Mouse (Mus musculus): ENCODE measurements around the gene Mepce. TPM values are rescaled to one million over a fixed set of nuclear protein-coding genes. Genes with fewer than 3 reads are reported as not detected.
"Not testable (repeated sequence)": the region's sequence is repeated elsewhere in the genome, so short reads cannot be mapped to it uniquely, and the experiment has no call there.

The Mepce gene
- polyA plus RNA-seq, 1 experiment, result 45.6 TPM

GRCm38 (mm10) chr5:137751988-137752387, 35.5 kb downstream of the Mepce start:
- TF ChIP-seq POLR2A (IDR thresholded peaks at IDR 0.05; ENCODE audit: borderline replicate concordance, control insufficient read depth, low read depth, low read length) (no peak), CTCF (IDR thresholded peaks at IDR 0.05; ENCODE audit: control insufficient read depth, insufficient read depth, low read length) (no peak)
- Histone ChIP-seq H3K4me3 (replicated peaks; ENCODE audit: control insufficient read depth, low read depth, low read length) (no peak overlapping the region), H3K27ac (ENCODE audit: control insufficient read depth, insufficient read depth, low read depth, low read length, poor library complexity) (no peak overlapping the region), H3K4me1 (ENCODE audit: control insufficient read depth, insufficient read depth, low read length) (no peaks in the 10 kb centered on the region; the same call in 1 of the 2 replicates)
- WGBS, result 86% methylated on average over 6 of the region's 6 CpGs

- TF ChIP-seq POLR2A (IDR thresholded peaks at IDR 0.05; ENCODE audit: borderline replicate concordance, control insufficient read depth, low read depth, low read length) (no peak), CTCF (IDR thresholded peaks at IDR 0.05; ENCODE audit: control insufficient read depth, insufficient read depth, low read length) (no peak)
- 94% methylated on average over 13 of the region's 13 CpGs for WGBS
- H3K4me1 ChIP-seq (ENCODE audit: control insufficient read depth, insufficient read depth, low read length), result no peaks in the 10 kb centered on the region; the same call in 1 of the 2 replicates
Measured at GRCm38 (mm10) chr5:137751221-137751887, 36.1 kb downstream of the Mepce start.

GRCm38 (mm10) chr5:137750212-137750611, 37.2 kb downstream of the Mepce start:
- 86% methylated on average over 7 of the region's 8 CpGs for WGBS
- not testable (repeated sequence) for H3K4me3 ChIP-seq (replicated peaks; ENCODE audit: control insufficient read depth, low read depth, low read length); H3K4me1 ChIP-seq (ENCODE audit: control insufficient read depth, insufficient read depth, low read length); H3K27ac ChIP-seq (ENCODE audit: control insufficient read depth, insufficient read depth, low read depth, low read length, poor library complexity)

More at GRCm38 (mm10) chr5:137751221-137751887, 36.1 kb downstream of the Mepce start:
- no peak overlapping the region for H3K4me3 ChIP-seq (replicated peaks; ENCODE audit: control insufficient read depth, low read depth, low read length)
- H3K27ac ChIP-seq (ENCODE audit: control insufficient read depth, insufficient read depth, low read depth, low read length, poor library complexity), result no peak overlapping the region

GRCm38 (mm10) chr5:137749196-137749836, 38.1 kb downstream of the Mepce start:
- WGBS, result 4% methylated on average over 6 of the region's 6 CpGs
- TF ChIP-seq CTCF (IDR thresholded peaks at IDR 0.05; ENCODE audit: control insufficient read depth, insufficient read depth, low read length) (no peak), POLR2A (IDR thresholded peaks at IDR 0.05; ENCODE audit: borderline replicate concordance, control insufficient read depth, low read depth, low read length) (no peak)
- Histone ChIP-seq H3K4me3 (replicated peaks; ENCODE audit: control insufficient read depth, low read depth, low read length) (peak overlapping the region; percentile 70), H3K27ac (ENCODE audit: control insufficient read depth, insufficient read depth, low read depth, low read length, poor library complexity) (peak overlapping the region; percentile 99), H3K4me1 (ENCODE audit: control insufficient read depth, insufficient read depth, low read length) (peaks cover 2% of the 10 kb centered on the region; the same call in 1 of the 2 replicates)

- H3K27ac ChIP-seq (ENCODE audit: control insufficient read depth, insufficient read depth, low read depth, low read length, poor library complexity), result peak overlapping the region; percentile 99
- peak overlapping the region; percentile 70 for H3K4me3 ChIP-seq (replicated peaks; ENCODE audit: control insufficient read depth, low read depth, low read length)
- H3K4me1 ChIP-seq (ENCODE audit: control insufficient read depth, insufficient read depth, low read length), result peaks cover 2% of the 10 kb centered on the region; the same call in 1 of the 2 replicates
- no peak for TF ChIP-seq POLR2A (IDR thresholded peaks at IDR 0.05; ENCODE audit: borderline replicate concordance, control insufficient read depth, low read depth, low read length)
- no peak for TF ChIP-seq CTCF (IDR thresholded peaks at IDR 0.05; ENCODE audit: control insufficient read depth, insufficient read depth, low read length)
- WGBS, result 3% methylated on average over 5 of the region's 5 CpGs
Measured at GRCm38 (mm10) chr5:137748130-137748770, 39.2 kb downstream of the Mepce start.

GRCm38 (mm10) chr5:137747326-137747961, 40.0 kb downstream of the Mepce start:
- 1% methylated on average over 26 of the region's 26 CpGs for WGBS
- H3K27ac ChIP-seq (ENCODE audit: control insufficient read depth, insufficient read depth, low read depth, low read length, poor library complexity), result peak overlapping the region; percentile 99
- peak; percentile 30; the same call in 1 of the 2 replicates for TF ChIP-seq POLR2A (IDR thresholded peaks at IDR 0.05; ENCODE audit: borderline replicate concordance, control insufficient read depth, low read depth, low read length)
- 0 out of 2 replicates have a peak, but pooled peaks have one; percentile 15 for TF ChIP-seq CTCF (IDR thresholded peaks at IDR 0.05; ENCODE audit: control insufficient read depth, insufficient read depth, low read length)
- H3K4me1 ChIP-seq (ENCODE audit: control insufficient read depth, insufficient read depth, low read length), result peaks cover 2% of the 10 kb centered on the region; the same call in 1 of the 2 replicates
- peak overlapping the region; percentile 94 for H3K4me3 ChIP-seq (replicated peaks; ENCODE audit: control insufficient read depth, low read depth, low read length)

GRCm38 (mm10) chr5:137746851-137747325, 40.6 kb downstream of the Mepce start:
- no peak for TF ChIP-seq CTCF (IDR thresholded peaks at IDR 0.05; ENCODE audit: control insufficient read depth, insufficient read depth, low read length)
- TF ChIP-seq POLR2A (IDR thresholded peaks at IDR 0.05; ENCODE audit: borderline replicate concordance, control insufficient read depth, low read depth, low read length), result no peak; the same call in 1 of the 2 replicates
- H3K27ac ChIP-seq (ENCODE audit: control insufficient read depth, insufficient read depth, low read depth, low read length, poor library complexity), result peak overlapping the region; percentile 99
- H3K4me3 ChIP-seq (replicated peaks; ENCODE audit: control insufficient read depth, low read depth, low read length), result peak overlapping the region; percentile 94
- peaks cover 2% of the 10 kb centered on the region; the same call in 1 of the 2 replicates for H3K4me1 ChIP-seq (ENCODE audit: control insufficient read depth, insufficient read depth, low read length)
- 2% methylated on average over 16 of the region's 16 CpGs for WGBS

Measured in bone marrow, adult 2 months (tissue).